In the genomic region with DNA sequence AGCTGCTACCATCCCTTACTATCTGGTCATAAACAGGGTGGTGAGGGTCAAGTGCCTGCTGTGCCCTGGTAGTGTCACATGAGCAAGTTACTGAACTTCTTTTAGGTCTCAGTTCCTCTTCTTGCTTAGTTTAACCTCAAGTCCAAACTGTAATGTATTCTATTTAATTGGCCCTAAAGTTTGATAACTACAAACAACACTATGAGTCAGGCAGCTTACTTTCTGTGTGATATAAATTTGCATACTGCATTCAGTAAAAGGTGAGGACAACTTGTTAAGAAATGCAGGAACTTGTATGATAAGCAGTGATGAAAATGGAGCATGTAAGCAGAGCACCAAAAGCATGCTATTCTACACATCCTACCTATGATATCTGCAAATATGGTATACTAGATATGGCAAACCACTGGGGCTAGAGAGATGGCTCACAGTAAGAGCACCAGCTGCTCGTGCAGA, we compare ENCODE assay signal across 21 mouse cellular contexts.
A peak's percentile ranks its signal among the peaks of the same experiment; 100 is the strongest.
DNase-seq lines count a peak whose midpoint lies in the region; ATAC-seq lines count a peak whose summit lies in the region.
"Had no signal": no experiment of that assay in that cellular context is flagged by ENCODE, and none has a peak within 500 bp of the region (broad histone marks: within the 10 kb centered on the region; RNA-seq: fewer than 3 reads in every experiment).

No protein-coding gene starts in this region.

- 97% methylated on average over 1 of the region's 1 CpGs for WGBS in limb, embryonic 10.5 days

- no peaks in the 10 kb centered on the region for H3K4me1 ChIP-seq in limb, embryonic 10.5 days

- no peak overlapping the region for H3K4me3 ChIP-seq in limb, embryonic 10.5 days
- H3K4me3 ChIP-seq: embryonic facial prominence, embryonic 13.5 days; hindbrain, embryonic 12.5 days; midbrain, embryonic 12.5 days; myocyte had no signal

- DNase-seq in 416B (ENCODE audit: low read depth) (peak; percentile 34), A20 (ENCODE audit: low read depth, low spot score) (peak; percentile 82)
- DNase-seq in left cerebral cortex, adult 9 months (ENCODE audit: low spot score in 2 of 2) = no peak
- no peak for DNase-seq in limb, embryonic 10.5 days (ENCODE audit: low spot score)
- no peak for DNase-seq in heart, adult 8-10 months (ENCODE audit: low spot score)
- DNase-seq: cerebellum, adult 9-11 months; gastrocnemius, postnatal 36 days; heart, postnatal 10 days; kidney, adult 8-10 months; kidney, postnatal 25 days; left cerebral cortex, postnatal 4 days; lung, adult 18-20 months; lung, postnatal 36 days; spleen, adult 18-20 months had no signal

- peaks cover 11% of the 10 kb centered on the region; the same call in 1 of the 2 replicates for H3K36me3 ChIP-seq in limb, embryonic 10.5 days
- H3K36me3 ChIP-seq: embryonic facial prominence, embryonic 13.5 days; hindbrain, embryonic 12.5 days; midbrain, embryonic 12.5 days had no signal

- ATAC-seq in common myeloid progenitor, adult 5-6 weeks (replicated peaks; ENCODE audit: low read depth, poor library complexity, severe bottlenecking) = peak; percentile 71
- peak; percentile 70 for ATAC-seq in megakaryocyte, adult 5-6 weeks (ENCODE audit: poor library complexity, severe bottlenecking)
- ATAC-seq: forebrain, embryonic 14.5 days had no signal

- H3K9me3 ChIP-seq in limb, embryonic 10.5 days (replicated peaks) = no peaks in the 10 kb centered on the region
- H3K9me3 ChIP-seq: embryonic facial prominence, embryonic 13.5 days; hindbrain, embryonic 12.5 days; midbrain, embryonic 12.5 days had no signal

- no peaks in the 10 kb centered on the region for H3K27me3 ChIP-seq in limb, embryonic 10.5 days (ENCODE audit: low read depth, poor library complexity, severe bottlenecking)
- H3K27me3 ChIP-seq: embryonic facial prominence, embryonic 13.5 days; hindbrain, embryonic 12.5 days; midbrain, embryonic 12.5 days had no signal

- no peak overlapping the region for H3K27ac ChIP-seq in limb, embryonic 10.5 days
- H3K27ac ChIP-seq: embryonic facial prominence, embryonic 13.5 days; hindbrain, embryonic 12.5 days; midbrain, embryonic 12.5 days had no signal

Comparison
In these comparisons a context has a peak if more than half of its experiments do, and no peak if none do; other contexts are left out.
1. DNase-seq: peak in 416B (single experiment) and A20 (single experiment); none in left cerebral cortex, adult 9 months (0 of 2), limb, embryonic 10.5 days (single experiment) and heart, adult 8-10 months (single experiment).